Mouse (Mus musculus): ENCODE data around the gene Gmcl1.

The Gmcl1 gene

DNA sequence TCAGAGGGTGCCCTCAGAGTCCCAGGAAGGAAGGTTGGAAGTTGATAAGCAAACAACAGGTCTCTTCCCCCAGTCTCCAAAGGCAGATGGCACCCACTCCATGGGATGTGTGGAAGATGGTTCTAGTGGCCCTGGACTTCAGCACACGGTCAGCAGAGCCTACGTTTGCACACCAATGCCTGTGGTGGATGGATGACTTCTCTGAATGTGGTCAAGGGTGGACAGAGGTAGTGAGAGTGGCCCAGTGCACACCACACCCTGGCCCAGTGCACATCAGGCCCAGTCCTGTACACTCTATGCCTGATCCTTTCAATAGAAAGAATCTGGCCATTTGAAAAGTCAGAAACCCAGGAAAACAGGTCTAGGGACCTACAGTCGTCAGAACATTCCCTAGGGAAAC is 74.7 kb downstream of the Gmcl1 start:
- no peak for DNase-seq

GRCm38 (mm10) chr6:86654270-86654916 is 78.8 kb downstream of the Gmcl1 start:
- no peak for DNase-seq

DNA sequence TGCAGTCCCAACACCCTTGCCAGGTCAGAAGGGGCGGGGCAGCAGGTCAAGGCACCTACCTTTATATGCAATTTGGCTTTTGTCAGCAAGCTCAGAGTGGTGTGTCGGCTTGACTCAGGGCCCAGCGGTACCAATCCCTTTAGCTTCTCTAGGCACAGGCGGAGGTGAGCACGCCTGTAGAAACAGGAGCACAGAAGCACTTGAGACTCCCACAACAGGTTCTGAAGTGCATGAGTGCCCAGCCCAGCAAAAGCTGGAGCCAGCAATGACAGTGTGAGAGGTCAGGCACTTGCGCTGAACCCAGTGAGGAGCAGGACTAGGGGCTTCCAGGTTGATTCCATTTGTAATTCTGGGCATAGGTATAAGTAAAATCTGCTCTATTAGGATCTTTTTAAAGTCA is 80.2 kb downstream of the Gmcl1 start:
- DNase-seq, result no peak

GRCm38 (mm10) chr6:86646143-86646542 is 87.0 kb downstream of the Gmcl1 start:
- no peak for DNase-seq

DNA sequence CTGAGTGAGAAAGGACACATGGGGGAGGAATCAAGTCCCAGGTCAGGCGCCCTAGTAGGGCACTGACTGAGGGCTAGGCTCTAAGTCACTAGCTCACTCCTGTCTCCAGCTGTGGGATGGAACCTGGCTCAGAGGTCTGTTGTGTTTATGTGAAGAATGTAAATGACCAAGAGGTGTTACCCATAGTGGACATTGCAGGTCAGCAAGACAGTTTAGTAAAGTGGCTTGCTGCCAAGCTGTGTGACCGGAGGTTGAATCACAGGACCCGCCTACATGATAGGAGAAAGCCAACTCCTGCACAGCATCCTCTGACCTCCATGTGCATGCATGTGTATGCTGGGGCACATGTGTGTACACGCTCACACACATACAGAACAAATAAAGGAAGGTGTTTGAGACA is 87.6 kb downstream of the Gmcl1 start:
- DNase-seq, result no peak

DNA sequence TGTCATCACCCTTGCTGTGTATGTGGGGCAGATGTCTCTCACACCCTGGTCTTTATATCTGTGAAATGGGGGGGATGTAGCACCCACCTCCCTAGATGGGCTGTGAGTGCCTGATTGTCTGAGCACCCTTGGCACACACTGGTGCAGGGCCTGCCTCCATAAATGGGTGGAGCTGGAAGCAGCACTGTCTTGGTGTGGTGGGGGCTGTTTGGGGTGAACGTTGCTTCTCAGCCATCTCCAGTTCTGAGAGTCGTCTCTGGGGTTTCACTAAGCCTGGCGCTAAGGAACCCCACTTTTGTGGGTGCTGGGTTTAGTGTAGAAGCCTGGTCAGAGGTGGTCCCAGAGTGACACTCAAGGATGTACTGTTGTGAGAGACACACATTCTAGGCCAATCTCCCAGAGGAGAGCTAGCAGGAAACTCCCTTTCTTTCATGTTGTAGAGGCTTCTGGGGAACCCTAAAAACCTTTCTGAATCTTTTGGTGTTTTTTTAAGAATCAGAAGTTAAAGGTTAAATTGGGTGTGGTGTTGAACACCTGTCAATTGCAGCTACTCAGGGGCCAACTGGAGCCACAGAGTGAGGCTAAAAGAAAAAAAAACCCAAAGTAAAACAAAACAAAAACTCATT is 88.3 kb downstream of the Gmcl1 start:
- no peak for DNase-seq

Measured in layer of hippocampus, adult 9-11 months (tissue).